Mouse (Mus musculus): ENCODE measurements around the gene Trpm3. TPM values are rescaled to one million over a fixed set of nuclear protein-coding genes. Genes with fewer than 3 reads are reported as not detected.
A peak's percentile ranks its signal among the peaks of the same experiment; 100 is the strongest.

Gene Trpm3
- polyA plus RNA-seq, 1 experiment from 2014 or later: 3.9 TPM

DNA sequence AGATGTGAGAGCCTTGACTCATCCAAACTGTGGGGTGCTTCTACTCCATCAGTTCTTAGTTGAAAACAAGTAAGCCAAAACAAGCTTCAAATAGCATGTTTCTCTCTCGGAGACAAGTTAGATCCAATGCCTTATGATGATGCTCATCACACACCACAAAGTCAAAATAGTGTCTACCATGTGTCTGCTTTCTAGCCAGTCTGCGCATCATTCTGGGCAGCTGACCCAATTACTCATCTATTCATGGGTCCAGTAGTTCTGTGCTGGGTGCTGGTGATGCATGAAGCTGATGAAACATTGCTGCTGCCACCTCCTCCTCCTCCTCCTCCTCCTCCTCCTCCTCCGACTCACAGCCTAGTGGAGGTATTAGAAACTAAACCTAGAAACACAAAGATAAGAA, 813.6 kb downstream of the Trpm3 start:
- Histone ChIP-seq H3K36me3 (ENCODE audit: control insufficient read depth, insufficient read depth, low read length) (no peaks in the 10 kb centered on the region), H3K4me2 (replicated peaks; ENCODE audit: low read depth, low read length) (no peak overlapping the region), H3K27ac (ENCODE audit: low read depth, low read length) (no peak overlapping the region), H3K9ac (ENCODE audit: low read depth, low read length) (no peak overlapping the region), H3K4me3 (ENCODE audit: low read length) (no peak overlapping the region), H3K27me3 (ENCODE audit: control insufficient read depth, insufficient read depth, low read length) (no peaks in the 10 kb centered on the region), H3K4me1 (ENCODE audit: control insufficient read depth, insufficient read depth, low read length) (no peaks in the 10 kb centered on the region), H3K9me3 (ENCODE audit: control insufficient read depth, low read length) (no peaks in the 10 kb centered on the region)
- 89% methylated on average over 3 of the region's 3 CpGs for WGBS
- ATAC-seq (ENCODE audit: low FRiP score, low TSS enrichment): no peak

DNA sequence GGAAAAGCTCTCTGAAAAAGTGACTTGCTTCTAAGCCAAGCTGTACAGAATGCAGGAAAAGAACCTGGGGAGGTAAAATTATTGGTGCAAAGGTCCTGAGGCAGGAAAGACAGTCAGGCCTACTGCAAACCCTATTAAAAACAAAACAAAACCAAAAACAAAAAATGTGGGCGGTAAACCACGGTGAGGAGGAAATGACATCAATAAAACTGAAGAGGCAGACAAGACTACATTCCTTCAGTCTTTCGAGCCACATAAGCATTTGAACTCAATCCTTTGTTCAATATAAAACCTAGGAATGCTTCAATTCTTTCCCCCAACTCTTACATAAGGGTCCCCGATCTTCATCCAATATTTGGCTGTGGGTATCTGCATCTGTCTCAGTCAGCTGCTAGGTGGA, 814.3 kb downstream of the Trpm3 start:
- Histone ChIP-seq H3K9ac (ENCODE audit: low read depth, low read length) (no peak overlapping the region), H3K4me3 (ENCODE audit: low read length) (no peak overlapping the region), H3K27me3 (ENCODE audit: control insufficient read depth, insufficient read depth, low read length) (no peaks in the 10 kb centered on the region), H3K4me2 (replicated peaks; ENCODE audit: low read depth, low read length) (no peak overlapping the region), H3K36me3 (ENCODE audit: control insufficient read depth, insufficient read depth, low read length) (no peaks in the 10 kb centered on the region), H3K4me1 (ENCODE audit: control insufficient read depth, insufficient read depth, low read length) (no peaks in the 10 kb centered on the region), H3K27ac (ENCODE audit: low read depth, low read length) (no peak overlapping the region), H3K9me3 (ENCODE audit: control insufficient read depth, low read length) (no peaks in the 10 kb centered on the region)
- 76% methylated on average over 4 of the region's 4 CpGs for WGBS
- ATAC-seq (ENCODE audit: low FRiP score, low TSS enrichment): no peak

GRCm38 (mm10) chr19:22958414-22958813, 819.6 kb downstream of the Trpm3 start:
- Histone ChIP-seq H3K4me3 (ENCODE audit: low read length) (no peak overlapping the region), H3K27me3 (ENCODE audit: control insufficient read depth, insufficient read depth, low read length) (no peaks in the 10 kb centered on the region), H3K9ac (ENCODE audit: low read depth, low read length) (no peak overlapping the region), H3K36me3 (ENCODE audit: control insufficient read depth, insufficient read depth, low read length) (no peaks in the 10 kb centered on the region), H3K4me1 (ENCODE audit: control insufficient read depth, insufficient read depth, low read length) (0 out of 2 replicates have a peak, but pooled peaks cover 5% of the 10 kb centered on the region), H3K9me3 (ENCODE audit: control insufficient read depth, low read length) (no peaks in the 10 kb centered on the region), H3K27ac (ENCODE audit: low read depth, low read length) (no peak overlapping the region), H3K4me2 (replicated peaks; ENCODE audit: low read depth, low read length) (no peak overlapping the region)
- WGBS: 86% methylated on average over 4 of the region's 4 CpGs
- no peak for ATAC-seq (ENCODE audit: low FRiP score, low TSS enrichment)

- Histone ChIP-seq H3K4me2 (replicated peaks; ENCODE audit: low read depth, low read length) (peak overlapping the region; percentile 15; the same call in 1 of the 2 replicates), H3K27me3 (ENCODE audit: control insufficient read depth, insufficient read depth, low read length) (no peaks in the 10 kb centered on the region), H3K4me3 (ENCODE audit: low read length) (no peak overlapping the region), H3K4me1 (ENCODE audit: control insufficient read depth, insufficient read depth, low read length) (0 out of 2 replicates have a peak, but pooled peaks cover 5% of the 10 kb centered on the region), H3K27ac (ENCODE audit: low read depth, low read length) (no peak overlapping the region), H3K9me3 (ENCODE audit: control insufficient read depth, low read length) (no peaks in the 10 kb centered on the region), H3K9ac (ENCODE audit: low read depth, low read length) (no peak overlapping the region), H3K36me3 (ENCODE audit: control insufficient read depth, insufficient read depth, low read length) (no peaks in the 10 kb centered on the region)
- ATAC-seq (ENCODE audit: low FRiP score, low TSS enrichment): peak; percentile 50
- 62% methylated on average over 14 of the region's 14 CpGs for WGBS
Observed at GRCm38 (mm10) chr19:22960450-22961265, 821.8 kb downstream of the Trpm3 start.

DNA sequence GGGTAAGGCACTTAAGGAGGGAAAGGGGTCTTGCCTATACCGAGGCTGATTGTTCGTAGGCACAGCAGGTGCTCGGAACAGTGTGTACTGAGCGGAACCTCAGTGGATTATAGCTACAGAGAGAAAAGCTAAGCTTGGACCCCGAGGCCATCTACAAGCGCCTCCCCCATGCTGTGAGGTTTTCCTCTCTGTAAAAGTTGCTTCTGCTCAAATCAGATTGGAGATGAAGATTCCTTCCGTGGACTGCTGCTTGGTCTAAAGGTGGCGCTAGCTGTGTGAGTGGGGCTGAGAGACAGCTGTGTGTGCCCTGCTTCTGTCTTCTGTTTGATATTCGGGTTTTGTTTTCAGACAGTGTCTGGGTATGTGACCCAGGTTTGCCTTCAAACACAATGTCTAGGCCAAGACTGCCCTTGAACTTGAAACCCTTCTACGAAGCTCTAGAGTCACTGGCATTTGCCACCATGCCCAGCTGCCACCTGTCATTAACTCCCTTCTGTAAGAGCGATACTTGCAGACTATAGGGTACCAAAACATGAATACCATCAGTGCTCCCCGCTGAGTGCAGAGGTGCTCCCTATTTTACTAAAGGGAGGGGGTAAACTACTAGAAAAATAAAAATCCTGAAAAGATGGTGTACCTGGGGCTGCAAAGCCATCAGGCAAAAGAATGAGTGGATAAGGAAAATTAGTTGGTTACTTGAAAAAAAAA, 823.3 kb downstream of the Trpm3 start:
- H3K9ac ChIP-seq (ENCODE audit: low read depth, low read length): no peak overlapping the region
- H3K27me3 ChIP-seq (ENCODE audit: control insufficient read depth, insufficient read depth, low read length): no peaks in the 10 kb centered on the region
- H3K27ac ChIP-seq (ENCODE audit: low read depth, low read length): no peak overlapping the region
- no peaks in the 10 kb centered on the region for H3K36me3 ChIP-seq (ENCODE audit: control insufficient read depth, insufficient read depth, low read length)
- 0 out of 2 replicates have a peak, but pooled peaks cover 5% of the 10 kb centered on the region for H3K4me1 ChIP-seq (ENCODE audit: control insufficient read depth, insufficient read depth, low read length)
- ATAC-seq (ENCODE audit: low FRiP score, low TSS enrichment): no peak
- WGBS: 65% methylated on average over 12 of the region's 12 CpGs
- no peak overlapping the region for H3K4me2 ChIP-seq (replicated peaks; ENCODE audit: low read depth, low read length)
- no peak overlapping the region for H3K4me3 ChIP-seq (ENCODE audit: low read length)
- H3K9me3 ChIP-seq (ENCODE audit: control insufficient read depth, low read length): no peaks in the 10 kb centered on the region

- WGBS: 37% methylated on average over 8 of the region's 8 CpGs
- H3K4me1 ChIP-seq (ENCODE audit: control insufficient read depth, insufficient read depth, low read length): 0 out of 2 replicates have a peak, but pooled peaks cover 5% of the 10 kb centered on the region
- no peak overlapping the region for H3K27ac ChIP-seq (ENCODE audit: low read depth, low read length)
- 0 out of 2 replicates have a peak, but pooled peaks have one; percentile 30 for ATAC-seq (ENCODE audit: low FRiP score, low TSS enrichment)
- H3K9me3 ChIP-seq (ENCODE audit: control insufficient read depth, low read length): no peaks in the 10 kb centered on the region
- H3K36me3 ChIP-seq (ENCODE audit: control insufficient read depth, insufficient read depth, low read length): no peaks in the 10 kb centered on the region
- no peak overlapping the region for H3K4me2 ChIP-seq (replicated peaks; ENCODE audit: low read depth, low read length)
- no peak overlapping the region for H3K9ac ChIP-seq (ENCODE audit: low read depth, low read length)
- H3K27me3 ChIP-seq (ENCODE audit: control insufficient read depth, insufficient read depth, low read length): no peaks in the 10 kb centered on the region
- no peak overlapping the region for H3K4me3 ChIP-seq (ENCODE audit: low read length)
Observed at GRCm38 (mm10) chr19:22962731-22963130, 823.9 kb downstream of the Trpm3 start.

DNA sequence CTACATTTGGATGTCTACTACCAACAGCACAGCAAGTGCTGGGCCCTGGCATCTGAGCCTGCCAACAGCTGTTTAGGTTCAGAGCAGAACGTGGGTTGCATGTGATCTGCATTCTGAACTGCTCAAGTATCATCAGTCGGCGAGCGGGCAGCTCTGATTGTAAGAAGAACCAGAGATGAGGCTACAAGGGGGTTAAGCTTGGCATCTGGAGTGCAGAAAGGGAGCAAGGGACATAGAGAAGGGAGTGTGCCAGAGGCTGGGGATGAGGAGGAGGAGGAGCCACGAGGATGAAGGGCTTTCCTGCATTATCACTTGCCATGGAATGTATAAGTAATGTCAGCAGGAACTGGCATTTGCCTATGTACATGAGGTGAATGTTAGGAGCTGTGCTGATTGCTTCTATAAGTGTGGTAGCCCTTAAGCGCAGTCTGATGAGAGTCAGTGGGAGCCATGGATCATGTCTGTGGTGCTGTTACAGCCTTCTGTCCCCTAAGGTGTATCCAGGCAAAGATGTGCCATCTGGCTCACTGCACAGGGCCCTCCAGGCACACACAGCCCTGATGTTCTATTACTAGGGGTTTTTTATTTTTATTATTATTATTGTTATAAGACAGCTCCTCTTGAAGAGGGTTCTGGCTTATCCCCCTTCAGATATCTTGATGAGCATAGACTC, 825.0 kb downstream of the Trpm3 start:
- no peak overlapping the region for H3K9ac ChIP-seq (ENCODE audit: low read depth, low read length)
- H3K9me3 ChIP-seq (ENCODE audit: control insufficient read depth, low read length): no peaks in the 10 kb centered on the region
- no peak overlapping the region for H3K4me2 ChIP-seq (replicated peaks; ENCODE audit: low read depth, low read length)
- 56% methylated on average over 6 of the region's 6 CpGs for WGBS
- no peaks in the 10 kb centered on the region for H3K36me3 ChIP-seq (ENCODE audit: control insufficient read depth, insufficient read depth, low read length)
- H3K4me3 ChIP-seq (ENCODE audit: low read length): no peak overlapping the region
- H3K27ac ChIP-seq (ENCODE audit: low read depth, low read length): no peak overlapping the region
- ATAC-seq (ENCODE audit: low FRiP score, low TSS enrichment): no peak; the same call in 1 of the 2 replicates
- H3K27me3 ChIP-seq (ENCODE audit: control insufficient read depth, insufficient read depth, low read length): no peaks in the 10 kb centered on the region
- 0 out of 2 replicates have a peak, but pooled peaks cover 5% of the 10 kb centered on the region for H3K4me1 ChIP-seq (ENCODE audit: control insufficient read depth, insufficient read depth, low read length)

DNA sequence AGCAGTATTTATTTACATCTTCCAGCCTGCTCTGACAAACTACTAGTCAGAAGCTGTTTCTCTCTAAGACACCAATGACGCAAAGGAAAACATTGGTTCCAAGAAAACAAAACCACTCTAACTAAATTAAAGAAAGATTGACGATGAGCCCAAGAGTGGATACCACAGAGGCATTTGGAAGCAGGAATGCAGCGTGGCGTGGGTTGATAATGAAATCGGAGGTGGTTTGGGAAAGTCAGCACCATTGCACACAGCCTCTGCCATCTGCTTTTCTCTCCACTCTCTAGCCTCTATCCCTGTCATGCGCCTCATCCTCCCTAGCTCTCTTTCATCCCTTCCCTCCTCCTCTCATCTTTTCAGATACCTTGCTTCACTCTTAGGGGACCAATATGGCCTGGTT, 826.6 kb downstream of the Trpm3 start:
- H3K27me3 ChIP-seq (ENCODE audit: control insufficient read depth, insufficient read depth, low read length): no peaks in the 10 kb centered on the region
- H3K9me3 ChIP-seq (ENCODE audit: control insufficient read depth, low read length): no peaks in the 10 kb centered on the region
- H3K9ac ChIP-seq (ENCODE audit: low read depth, low read length): no peak overlapping the region
- no peak overlapping the region for H3K4me3 ChIP-seq (ENCODE audit: low read length)
- H3K27ac ChIP-seq (ENCODE audit: low read depth, low read length): no peak overlapping the region
- H3K4me2 ChIP-seq (replicated peaks; ENCODE audit: low read depth, low read length): no peak overlapping the region
- H3K4me1 ChIP-seq (ENCODE audit: control insufficient read depth, insufficient read depth, low read length): 0 out of 2 replicates have a peak, but pooled peaks cover 5% of the 10 kb centered on the region
- WGBS: 71% methylated on average over 6 of the region's 6 CpGs
- H3K36me3 ChIP-seq (ENCODE audit: control insufficient read depth, insufficient read depth, low read length): no peaks in the 10 kb centered on the region
- no peak for ATAC-seq (ENCODE audit: low FRiP score, low TSS enrichment)

Measured in kidney, embryonic 14.5 days (tissue).